Mouse (Mus musculus) liver, adult 2 months (tissue): ENCODE measurements around the gene Cntfr.

Experiments used
- CTCF ChIP-seq: fragments of 200-500 bp; IDR thresholded peaks from 2 replicates; pipeline ENCODE4 v1.5.1; 2011; ENCODE audit warnings: low read depth, low read length, control low read depth
- POLR2A ChIP-seq: fragments of 200-500 bp; IDR thresholded peaks from 2 replicates; pipeline ENCODE4 v1.6.1; 2011; ENCODE audit warnings: low read length, control low read depth; ENCODE audit not compliant: insufficient read depth; ENCODE audit errors: extremely low read depth

- TF ChIP-seq CTCF = no peak
- TF ChIP-seq POLR2A = no peak
Measured at GRCm38 (mm10) chr4:41670836-41671235, 26.1 kb downstream of the Cntfr start.
